Mouse (Mus musculus) embryonic facial prominence, embryonic 14.5 days (tissue): ENCODE measurements at regions not wholly inside any gene's neighbourhood (a gene's known extent, or its start where the extent isn't known, plus 50 kb on each side); places are given as distances from the start of the nearest gene placed in this dataset.

ENCODE experiments used
- ATAC-seq: fragments of 200-750 bp; cut with Nextera tagmentation; 2 replicates; pipeline ENCODE4 v1.8.0; 2017; ENCODE audit warnings: low read depth, moderate number of reproducible peaks, moderate TSS enrichment
- DNase-seq: peaks from one replicate; pipeline ENCODE4 v3.0.0-alpha.2; 2015; ENCODE audit warnings: low spot score
- H3K27ac ChIP-seq: fragments of 300-500 bp; sonication (generic); replicated peaks from 2 replicates; pipeline ENCODE4 v1.5.1; 2014; ENCODE audit warnings: low read depth, mild to moderate bottlenecking, low read length, moderate library complexity
- H3K27me3 ChIP-seq: fragments of 300-500 bp; sonication (generic); replicated peaks from 2 replicates; pipeline ENCODE4 v1.6.1; 2014; ENCODE audit warnings: low read length; ENCODE audit not compliant: control insufficient read depth, insufficient read depth
- H3K36me3 ChIP-seq: fragments of 300-500 bp; sonication (generic); 2 replicates; pipeline ENCODE4 v1.6.1; 2014; ENCODE audit warnings: low read length, mixed read lengths; ENCODE audit not compliant: control insufficient read depth, insufficient read depth
- H3K4me1 ChIP-seq: fragments of 300-500 bp; sonication (generic); 2 replicates; pipeline ENCODE4 v1.6.1; 2014; ENCODE audit warnings: antibody characterized with exemption, low read length; ENCODE audit not compliant: control insufficient read depth, insufficient read depth
- H3K4me2 ChIP-seq: fragments of 300-500 bp; sonication (generic); 2 replicates; pipeline ENCODE4 v1.6.1; 2014; ENCODE audit warnings: low read depth, mild to moderate bottlenecking, low read length, moderate library complexity, mixed read lengths
- H3K4me3 ChIP-seq: fragments of 300-500 bp; sonication (generic); 2 replicates; pipeline ENCODE4 v1.5.1; 2014; ENCODE audit warnings: low read depth, mild to moderate bottlenecking, low read length
- H3K9ac ChIP-seq: fragments of 300-500 bp; sonication (generic); 2 replicates; pipeline ENCODE4 v1.6.1; 2014; ENCODE audit warnings: low read depth, mild to moderate bottlenecking, low read length, moderate library complexity, mixed read lengths
- H3K9me3 ChIP-seq: fragments of 300-500 bp; sonication (generic); 2 replicates; pipeline ENCODE4 v1.6.1; 2016; ENCODE audit warnings: low read length; ENCODE audit not compliant: control insufficient read depth
- WGBS: fragments of 180-500 bp; shearing (Covaris S2); extraction: QIAGEN DNeasy Blood & Tissue Kit; methylation state at CpG from one replicate; pipeline ENCODE4 v1.1.7; 2014; 5-methylcytosine and 5-hydroxymethylcytosine counted together

DNA sequence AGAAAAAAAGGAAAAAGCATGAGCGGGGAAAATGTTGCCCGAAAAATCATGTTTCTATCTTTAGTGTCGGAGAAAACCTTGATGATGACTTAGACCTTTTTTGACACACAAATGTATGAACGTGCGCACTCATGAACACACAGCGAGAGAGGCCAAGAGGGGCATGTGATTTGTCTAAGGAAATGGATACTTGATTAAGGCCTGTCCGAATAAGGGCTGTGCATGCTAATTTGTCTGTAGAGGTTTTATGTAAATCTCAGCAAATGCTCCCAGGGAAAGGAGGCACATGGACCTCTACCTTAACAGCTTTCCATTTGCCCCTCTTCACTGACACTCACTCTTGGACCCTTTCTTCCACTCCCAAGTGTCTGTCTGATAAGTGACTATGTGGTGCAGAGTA is 182.5 kb upstream of the Rgma start:
- Histone ChIP-seq H3K9me3 (peaks cover 10% of the 10 kb centered on the region; the same call in 1 of the 2 replicates), H3K36me3 (no peaks in the 10 kb centered on the region), H3K9ac (no peak overlapping the region), H3K4me1 (no peaks in the 10 kb centered on the region), H3K4me2 (no peak overlapping the region), H3K4me3 (no peak overlapping the region), H3K27ac (no peak overlapping the region), H3K27me3 (no peaks in the 10 kb centered on the region)
- 82% methylated on average over 7 of the region's 7 CpGs for WGBS
- DNase-seq (no peak), ATAC-seq (no peak)

DNA sequence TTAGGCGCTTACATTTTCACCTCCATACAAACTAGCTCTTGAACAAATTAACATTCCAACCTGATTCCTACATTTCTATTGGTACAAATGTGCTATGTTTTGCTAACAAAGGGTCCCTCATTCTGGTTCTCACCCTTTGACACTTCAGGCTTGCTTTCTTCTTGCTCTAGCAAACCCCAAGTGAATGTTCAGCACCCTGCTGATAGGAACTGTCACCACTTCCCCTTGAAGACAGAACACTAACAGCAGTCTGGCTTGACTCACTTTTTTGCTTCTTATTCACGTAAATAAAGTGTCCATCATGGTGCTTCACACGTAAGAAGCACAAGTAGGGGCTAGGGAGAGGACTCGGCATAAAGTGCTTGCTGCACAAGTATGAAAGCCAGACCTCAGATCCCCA is 180.0 kb upstream of the Rgma start:
- ATAC-seq (no peak), DNase-seq (no peak)
- no peak overlapping the region for H3K27ac ChIP-seq
- no peaks in the 10 kb centered on the region; the same call in 1 of the 2 replicates for H3K4me1 ChIP-seq
- no peaks in the 10 kb centered on the region for H3K36me3 ChIP-seq
- no peak overlapping the region for H3K4me3 ChIP-seq
- H3K4me2 ChIP-seq: no peak overlapping the region
- H3K9me3 ChIP-seq: peaks cover 13% of the 10 kb centered on the region; the same call in 1 of the 2 replicates
- no peak overlapping the region for H3K9ac ChIP-seq
- WGBS: 65% methylated on average over 4 of the region's 4 CpGs
- H3K27me3 ChIP-seq: no peaks in the 10 kb centered on the region

DNA sequence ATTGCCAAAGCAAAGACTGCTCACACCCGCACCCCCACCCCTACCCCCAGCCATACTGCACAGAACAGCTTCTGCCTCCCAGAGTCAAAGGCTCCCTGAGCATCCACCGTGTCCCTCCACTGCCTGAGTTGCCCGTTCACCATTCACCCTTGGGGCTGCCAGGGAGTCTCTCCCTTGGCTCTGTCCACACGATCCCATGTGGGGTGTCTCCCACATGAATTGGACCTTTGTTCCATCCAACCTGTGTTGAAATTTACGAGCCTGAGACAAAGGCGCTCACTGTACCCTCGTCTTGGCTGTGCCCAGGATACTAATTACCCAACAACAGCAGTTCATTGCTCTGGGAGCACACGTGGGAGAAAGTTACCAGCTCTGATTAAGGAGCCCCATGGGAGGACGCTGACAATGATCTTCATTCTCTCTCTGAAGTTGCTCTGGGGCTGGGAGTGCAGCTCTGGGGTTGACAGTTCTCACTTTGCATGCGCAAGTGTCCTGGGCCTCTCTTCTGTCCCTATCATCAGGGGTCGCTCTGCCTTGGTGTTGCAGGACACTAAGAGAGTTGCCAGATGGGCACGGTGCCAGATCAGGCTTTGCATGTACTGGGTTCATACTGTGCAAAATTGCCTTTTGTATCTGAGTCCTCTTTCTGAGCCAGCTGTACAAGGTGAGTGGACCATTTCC is 178.3 kb upstream of the Rgma start:
- Histone ChIP-seq H3K4me1 (no peaks in the 10 kb centered on the region; the same call in 1 of the 2 replicates), H3K36me3 (no peaks in the 10 kb centered on the region), H3K9me3 (peaks cover 13% of the 10 kb centered on the region; the same call in 1 of the 2 replicates), H3K27me3 (no peaks in the 10 kb centered on the region), H3K4me3 (no peak overlapping the region), H3K4me2 (no peak overlapping the region), H3K27ac (no peak overlapping the region), H3K9ac (no peak overlapping the region)
- DNase-seq (peak; percentile 62), ATAC-seq (peak; percentile 84)
- 43% methylated on average over 12 of the region's 12 CpGs for WGBS

DNA sequence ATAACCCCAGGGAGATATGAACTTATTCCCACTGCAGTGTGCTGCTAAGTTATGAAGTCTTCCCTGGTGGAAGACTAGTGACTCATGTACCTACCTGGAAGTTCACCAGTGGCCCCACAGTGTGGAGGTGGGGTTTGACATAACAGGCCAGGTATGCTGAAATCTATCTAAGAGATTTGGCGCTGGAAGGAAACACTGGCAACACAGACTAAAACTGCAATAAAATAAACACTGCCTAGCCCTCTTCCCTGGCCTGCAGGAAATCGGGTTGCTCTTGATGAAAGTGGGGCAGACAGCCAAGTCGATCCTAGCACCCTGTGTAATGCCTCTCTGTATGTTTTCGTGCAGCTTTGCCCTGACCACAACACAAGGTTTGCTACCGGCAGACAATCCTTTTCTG is 177.2 kb upstream of the Rgma start:
- no peaks in the 10 kb centered on the region for H3K27me3 ChIP-seq
- H3K9me3 ChIP-seq: peaks cover 13% of the 10 kb centered on the region; the same call in 1 of the 2 replicates
- H3K36me3 ChIP-seq: no peaks in the 10 kb centered on the region
- peak; percentile 44 for DNase-seq
- no peaks in the 10 kb centered on the region; the same call in 1 of the 2 replicates for H3K4me1 ChIP-seq
- 58% methylated on average over 5 of the region's 5 CpGs for WGBS
- H3K27ac ChIP-seq: no peak overlapping the region
- H3K4me2 ChIP-seq: no peak overlapping the region
- no peak for ATAC-seq
- no peak overlapping the region for H3K9ac ChIP-seq
- no peak overlapping the region for H3K4me3 ChIP-seq

DNA sequence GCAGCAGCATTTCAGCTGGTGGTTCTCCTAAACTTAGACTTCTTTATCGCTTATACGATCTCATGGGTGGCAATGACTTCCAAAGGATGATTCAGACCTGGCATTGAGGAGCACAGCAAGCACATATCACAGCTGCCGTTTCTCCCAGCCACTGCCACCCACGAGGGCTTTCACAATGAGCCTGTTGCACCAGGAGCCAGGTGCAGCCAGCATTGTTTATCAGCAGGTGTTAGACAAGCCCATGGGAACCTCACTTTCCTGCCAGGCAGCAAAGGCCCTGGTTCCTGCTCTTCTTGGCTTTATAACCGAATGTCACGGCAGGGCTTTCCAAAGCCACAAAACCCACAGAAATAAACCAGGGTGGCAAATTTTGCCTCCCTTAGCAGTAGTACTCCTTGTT is 175.3 kb upstream of the Rgma start:
- H3K36me3 ChIP-seq: no peaks in the 10 kb centered on the region
- ATAC-seq: peak; percentile 56; the same call in 1 of the 2 replicates
- 79% methylated on average over 6 of the region's 6 CpGs for WGBS

DNA sequence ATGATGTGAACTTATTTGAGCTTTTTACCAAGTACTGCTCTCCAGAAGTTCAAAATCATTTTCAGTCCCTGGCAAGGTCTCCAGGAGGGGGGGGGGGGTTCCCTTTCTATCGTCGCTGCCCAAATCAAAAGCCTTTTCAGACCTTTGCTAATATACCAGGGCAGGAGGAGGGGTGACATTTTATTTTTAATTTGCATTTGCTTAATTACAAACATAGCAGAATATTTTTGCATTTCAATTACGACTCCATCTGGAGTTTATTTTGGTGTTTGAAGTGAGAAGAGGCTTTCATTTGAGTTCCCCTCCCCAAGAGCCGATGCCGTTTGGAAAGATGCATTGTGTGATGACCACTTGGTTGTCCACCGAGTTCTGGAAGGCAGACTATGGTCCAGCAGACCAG is 174.0 kb upstream of the Rgma start:
- Histone ChIP-seq H3K36me3 (no peaks in the 10 kb centered on the region), H3K9me3 (peaks cover 14% of the 10 kb centered on the region; the same call in 1 of the 2 replicates), H3K27me3 (no peaks in the 10 kb centered on the region), H3K9ac (no peak overlapping the region), H3K4me1 (no peaks in the 10 kb centered on the region; the same call in 1 of the 2 replicates), H3K4me2 (no peak overlapping the region), H3K27ac (no peak overlapping the region), H3K4me3 (no peak overlapping the region)
- 68% methylated on average over 6 of the region's 6 CpGs for WGBS
- ATAC-seq (no peak), DNase-seq (no peak)

More for the DNA sequence above, 175.3 kb upstream of the Rgma start:
- no peak overlapping the region for H3K27ac ChIP-seq
- no peaks in the 10 kb centered on the region; the same call in 1 of the 2 replicates for H3K4me1 ChIP-seq
- no peak for DNase-seq
- no peak overlapping the region for H3K4me3 ChIP-seq
- H3K9ac ChIP-seq: no peak overlapping the region
- H3K9me3 ChIP-seq: peaks cover 12% of the 10 kb centered on the region; the same call in 1 of the 2 replicates
- no peak overlapping the region for H3K4me2 ChIP-seq
- H3K27me3 ChIP-seq: no peaks in the 10 kb centered on the region

DNA sequence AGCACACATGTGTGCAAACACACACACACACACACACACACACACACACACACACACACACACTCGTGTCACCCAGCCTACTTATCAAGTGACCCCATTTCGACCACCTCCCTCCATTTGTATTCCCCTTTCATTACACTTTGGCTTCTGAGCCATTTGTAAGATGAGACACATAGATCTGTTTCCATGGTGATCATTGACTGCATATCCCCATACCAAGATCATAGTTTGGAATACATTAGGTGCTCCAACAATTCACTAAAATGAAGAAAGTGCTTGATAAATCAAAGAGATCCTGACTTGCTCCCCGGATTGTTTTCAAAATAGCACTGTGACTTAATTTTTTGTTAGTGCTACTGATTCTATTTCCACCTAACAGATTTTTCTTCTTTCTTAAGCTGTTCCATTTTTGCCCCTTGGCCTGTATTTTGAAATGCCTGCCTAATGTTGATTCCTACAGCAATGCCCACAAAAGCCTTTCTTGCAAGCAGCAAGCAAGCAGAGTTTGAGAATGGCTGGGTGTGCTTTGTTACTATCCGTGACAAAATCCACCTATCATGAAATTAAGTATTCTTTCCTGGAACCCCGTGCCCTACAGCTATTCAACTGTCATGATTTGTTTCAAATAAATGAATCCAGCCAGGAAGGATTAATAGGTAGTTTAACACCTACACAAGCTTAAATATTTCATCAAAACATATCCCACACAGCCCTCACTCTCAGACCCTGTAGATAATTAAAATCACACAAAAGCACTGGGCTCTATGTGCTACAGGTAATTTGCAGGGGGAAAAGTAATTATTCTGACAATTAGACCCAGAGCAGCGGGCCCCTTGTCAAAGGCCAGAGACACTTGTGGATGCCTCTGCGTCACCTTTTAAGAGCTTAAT is 168.1 kb upstream of the Rgma start:
- Histone ChIP-seq H3K4me3 (no peak overlapping the region), H3K36me3 (no peaks in the 10 kb centered on the region), H3K4me1 (peaks cover 13% of the 10 kb centered on the region), H3K9ac (no peak overlapping the region), H3K27me3 (no peaks in the 10 kb centered on the region), H3K27ac (no peak overlapping the region), H3K9me3 (peaks cover 10% of the 10 kb centered on the region; the same call in 1 of the 2 replicates), H3K4me2 (no peak overlapping the region)
- DNase-seq (no peak), ATAC-seq (no peak)
- WGBS: 57% methylated on average over 7 of the region's 7 CpGs

DNA sequence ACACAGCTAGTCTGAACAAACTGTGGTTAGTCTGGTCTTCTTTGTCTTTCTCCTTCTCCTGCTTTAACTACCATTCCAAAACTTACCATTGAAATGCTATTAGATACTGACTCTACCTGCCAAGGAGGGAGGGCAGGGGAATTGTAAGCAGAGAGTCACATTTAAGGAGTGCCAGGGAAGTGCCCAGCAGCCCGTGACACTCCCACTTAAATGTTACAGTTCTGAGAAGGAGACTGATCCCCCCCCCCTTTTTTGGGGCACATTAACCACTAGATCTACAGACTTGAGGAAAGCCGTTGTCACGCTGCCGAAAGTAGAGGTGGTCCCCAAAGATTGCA is 166.9 kb upstream of the Rgma start:
- no peak overlapping the region for H3K4me3 ChIP-seq
- H3K4me2 ChIP-seq: peak overlapping the region; percentile 21; the same call in 1 of the 2 replicates
- peaks cover 10% of the 10 kb centered on the region; the same call in 1 of the 2 replicates for H3K9me3 ChIP-seq
- H3K9ac ChIP-seq: no peak overlapping the region; the same call in 1 of the 2 replicates
- peak overlapping the region; percentile 71 for H3K27ac ChIP-seq
- no peaks in the 10 kb centered on the region for H3K27me3 ChIP-seq
- DNase-seq (no peak), ATAC-seq (peak; percentile 13; the same call in 1 of the 2 replicates)
- H3K4me1 ChIP-seq: peaks cover 13% of the 10 kb centered on the region
- WGBS: 52% methylated on average over 4 of the region's 4 CpGs
- no peaks in the 10 kb centered on the region for H3K36me3 ChIP-seq
